Mouse (Mus musculus): ENCODE measurements around the gene Gm6502. TPM values are rescaled to one million over a fixed set of nuclear protein-coding genes. Genes with fewer than 3 reads are reported as not detected.
"Not testable (repeated sequence)": the region's sequence is repeated elsewhere in the genome, so short reads cannot be mapped to it uniquely, and the experiment has no call there.

Gene Gm6502
- total RNA-seq (2012; rRNA removed) = not detected in 2 replicates
- not detected for polyA plus RNA-seq (2012; ENCODE audit: insufficient read depth in 1 of 2, insufficient read length in 2 of 2, low read depth in 1 of 2, low replicate concordance in 2 of 2, missing spikeins in 1 of 2)

- not testable (repeated sequence) for H3K79me2 ChIP-seq (ENCODE audit: control insufficient read depth, insufficient read depth, low read length, poor library complexity)
Observed at GRCm38 (mm10) chr5:94314135-94314534, at the start of gene Gm6502. Gm6502 (plus strand) TSS chr5:94314435.

GRCm38 (mm10) chr5:94306696-94307095 is 7.5 kb upstream of the Gm6502 start, which contains the start of gene A430089I19Rik:
A430089I19Rik (minus strand) TSS chr5:94306796.
- H3K27ac ChIP-seq (ENCODE audit: control insufficient read depth, low read depth, low read length); H3K27me3 ChIP-seq (ENCODE audit: control insufficient read depth in 1 of 2, insufficient read depth in 2 of 2, low read length in 2 of 2); H3K9me3 ChIP-seq (replicated peaks; ENCODE audit: insufficient read depth, low read length); H3K4me1 ChIP-seq (ENCODE audit: control insufficient read depth in 1 of 2, insufficient read depth in 2 of 2, low read length in 2 of 2); DNase-seq (ENCODE audit: low read depth, low spot score); H3K9ac ChIP-seq (ENCODE audit: control insufficient read depth, low read depth, low read length, poor library complexity, severe bottlenecking); H3K79me2 ChIP-seq (ENCODE audit: control insufficient read depth, insufficient read depth, low read length, poor library complexity); H3K4me3 ChIP-seq (ENCODE audit: control insufficient read depth in 1 of 2, insufficient read depth in 1 of 2, low read depth in 2 of 2, low read length in 2 of 2); H3K36me3 ChIP-seq (ENCODE audit: control insufficient read depth in 1 of 2, insufficient read depth in 2 of 2, low read length in 2 of 2): not testable (repeated sequence)

More at GRCm38 (mm10) chr5:94314135-94314534, at the start of gene Gm6502:
- H3K9me3 ChIP-seq (replicated peaks; ENCODE audit: insufficient read depth, low read length); H3K9ac ChIP-seq (ENCODE audit: control insufficient read depth, low read depth, low read length, poor library complexity, severe bottlenecking); H3K27ac ChIP-seq (ENCODE audit: control insufficient read depth, low read depth, low read length); H3K4me3 ChIP-seq (ENCODE audit: control insufficient read depth in 1 of 2, insufficient read depth in 1 of 2, low read depth in 2 of 2, low read length in 2 of 2); H3K27me3 ChIP-seq (ENCODE audit: control insufficient read depth in 1 of 2, insufficient read depth in 2 of 2, low read length in 2 of 2); H3K36me3 ChIP-seq (ENCODE audit: control insufficient read depth in 1 of 2, insufficient read depth in 2 of 2, low read length in 2 of 2); H3K4me1 ChIP-seq (ENCODE audit: control insufficient read depth in 1 of 2, insufficient read depth in 2 of 2, low read length in 2 of 2); DNase-seq (ENCODE audit: low read depth, low spot score): not testable (repeated sequence)

- not testable (repeated sequence) for H3K79me2 ChIP-seq (ENCODE audit: control insufficient read depth, insufficient read depth, low read length, poor library complexity); H3K36me3 ChIP-seq (ENCODE audit: control insufficient read depth in 1 of 2, insufficient read depth in 2 of 2, low read length in 2 of 2)
Observed at GRCm38 (mm10) chr5:94339449-94339848, 25.2 kb downstream of the Gm6502 start, which contains the start of gene AA792892. AA792892 (plus strand) TSS chr5:94339749.

More at GRCm38 (mm10) chr5:94339449-94339848, 25.2 kb downstream of the Gm6502 start, which contains the start of gene AA792892:
- H3K4me1 ChIP-seq (ENCODE audit: control insufficient read depth in 1 of 2, insufficient read depth in 2 of 2, low read length in 2 of 2); DNase-seq (ENCODE audit: low read depth, low spot score); H3K4me3 ChIP-seq (ENCODE audit: control insufficient read depth in 1 of 2, insufficient read depth in 1 of 2, low read depth in 2 of 2, low read length in 2 of 2); H3K27me3 ChIP-seq (ENCODE audit: control insufficient read depth in 1 of 2, insufficient read depth in 2 of 2, low read length in 2 of 2); H3K9ac ChIP-seq (ENCODE audit: control insufficient read depth, low read depth, low read length, poor library complexity, severe bottlenecking); H3K9me3 ChIP-seq (replicated peaks; ENCODE audit: insufficient read depth, low read length); H3K27ac ChIP-seq (ENCODE audit: control insufficient read depth, low read depth, low read length): not testable (repeated sequence)

Other genes with a start within 250 kb of the Gm6502 start
- not detected in 2 replicates for gene BC061212, start 243.9 kb upstream of the Gm6502 start, total RNA-seq (2012; rRNA removed)
- not detected for gene BC061212, start 243.9 kb upstream of the Gm6502 start, polyA plus RNA-seq (2012; ENCODE audit: insufficient read depth in 1 of 2, insufficient read length in 2 of 2, low read depth in 1 of 2, low replicate concordance in 2 of 2, missing spikeins in 1 of 2)
- not detected in 2 replicates for gene Gm6351, start 238.1 kb upstream of the Gm6502 start, total RNA-seq (2012; rRNA removed)
- gene Gm6351, start 238.1 kb upstream of the Gm6502 start, polyA plus RNA-seq (2012; ENCODE audit: insufficient read depth in 1 of 2, insufficient read length in 2 of 2, low read depth in 1 of 2, low replicate concordance in 2 of 2, missing spikeins in 1 of 2) = not detected
- gene Gm3106, start 96.4 kb upstream of the Gm6502 start, total RNA-seq (2012; rRNA removed) = not detected in 2 replicates
- gene Gm3106, start 96.4 kb upstream of the Gm6502 start, polyA plus RNA-seq (2012; ENCODE audit: insufficient read depth in 1 of 2, insufficient read length in 2 of 2, low read depth in 1 of 2, low replicate concordance in 2 of 2, missing spikeins in 1 of 2) = not detected
- gene A430089I19Rik, start 7.6 kb upstream of the Gm6502 start, total RNA-seq (2012; rRNA removed) = not detected in 2 replicates
- gene A430089I19Rik, start 7.6 kb upstream of the Gm6502 start, polyA plus RNA-seq (2012; ENCODE audit: insufficient read depth in 1 of 2, insufficient read length in 2 of 2, low read depth in 1 of 2, low replicate concordance in 2 of 2, missing spikeins in 1 of 2) = not detected
- not detected in 2 replicates for gene AA792892, start 25.3 kb downstream of the Gm6502 start, total RNA-seq (2012; rRNA removed)
- gene AA792892, start 25.3 kb downstream of the Gm6502 start, polyA plus RNA-seq (2012; ENCODE audit: insufficient read depth in 1 of 2, insufficient read length in 2 of 2, low read depth in 1 of 2, low replicate concordance in 2 of 2, missing spikeins in 1 of 2) = not detected
- gene Gm7682, start 131.3 kb downstream of the Gm6502 start, total RNA-seq (2012; rRNA removed) = not detected in 2 replicates
- not detected for gene Gm7682, start 131.3 kb downstream of the Gm6502 start, polyA plus RNA-seq (2012; ENCODE audit: insufficient read depth in 1 of 2, insufficient read length in 2 of 2, low read depth in 1 of 2, low replicate concordance in 2 of 2, missing spikeins in 1 of 2)
- 0.16 TPM in 1 of 2 replicates, not detected in the other for gene Gm3139, start 211.9 kb downstream of the Gm6502 start, total RNA-seq (2012; rRNA removed)
- gene Gm3139, start 211.9 kb downstream of the Gm6502 start, polyA plus RNA-seq (2012; ENCODE audit: insufficient read depth in 1 of 2, insufficient read length in 2 of 2, low read depth in 1 of 2, low replicate concordance in 2 of 2, missing spikeins in 1 of 2) = not detected

Data from MEL (cell line).